Mouse (Mus musculus): Measurements from ENCODE around the gene Tyrobp.
A peak's percentile ranks its signal among the peaks of the same experiment; 100 is the strongest.

Tyrobp gene

DNA sequence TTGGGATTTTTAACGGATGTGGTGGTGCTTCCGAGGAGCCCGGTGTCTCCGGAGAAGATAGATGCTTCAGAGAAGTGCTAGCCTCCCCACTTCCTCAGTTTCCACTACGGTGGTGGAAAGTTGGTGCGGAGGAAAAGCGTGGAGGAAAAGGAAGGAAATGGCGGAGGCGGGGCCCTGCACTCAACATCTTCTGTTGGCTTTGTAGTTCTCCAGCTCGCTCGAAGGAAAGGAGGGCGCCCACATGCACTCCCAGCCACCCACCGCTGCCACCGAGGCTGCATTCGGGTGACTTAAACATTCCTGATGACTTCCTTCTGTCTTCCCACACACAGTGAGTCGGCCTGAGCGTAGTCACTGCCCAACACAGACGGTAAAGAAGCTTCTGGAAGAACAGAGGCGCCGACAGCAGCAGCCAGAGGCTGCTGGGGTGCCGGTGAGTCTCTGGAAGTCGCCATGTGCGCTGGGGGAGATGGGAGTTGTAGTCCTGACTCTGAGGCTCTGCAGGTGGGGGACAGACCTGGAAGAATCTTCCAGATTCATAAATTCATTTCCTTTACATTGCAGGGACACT is 9.6 kb downstream of the Tyrobp start:
- DNase-seq (ENCODE audit: low spot score): no peak

DNA sequence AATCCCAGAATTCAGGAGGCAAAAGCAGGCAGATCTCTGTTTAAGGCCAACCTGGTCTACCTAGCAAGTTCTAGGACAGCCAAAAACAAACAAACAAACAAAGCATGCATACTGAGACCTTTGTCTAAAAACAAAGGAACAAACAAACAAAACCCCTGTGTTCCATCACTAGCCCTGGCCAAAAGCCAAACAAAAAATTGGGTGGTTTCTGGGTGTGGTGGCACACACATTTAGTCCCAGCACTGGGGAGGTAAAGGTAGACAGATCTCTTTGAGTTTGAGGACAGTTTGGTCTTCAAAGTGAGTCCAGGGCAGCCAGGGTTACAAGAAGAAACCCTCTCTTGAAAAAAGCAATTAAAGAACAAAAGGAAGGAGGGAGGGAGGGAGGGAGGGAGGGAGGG is 15.8 kb downstream of the Tyrobp start:
- DNase-seq (ENCODE audit: low spot score): no peak

DNA sequence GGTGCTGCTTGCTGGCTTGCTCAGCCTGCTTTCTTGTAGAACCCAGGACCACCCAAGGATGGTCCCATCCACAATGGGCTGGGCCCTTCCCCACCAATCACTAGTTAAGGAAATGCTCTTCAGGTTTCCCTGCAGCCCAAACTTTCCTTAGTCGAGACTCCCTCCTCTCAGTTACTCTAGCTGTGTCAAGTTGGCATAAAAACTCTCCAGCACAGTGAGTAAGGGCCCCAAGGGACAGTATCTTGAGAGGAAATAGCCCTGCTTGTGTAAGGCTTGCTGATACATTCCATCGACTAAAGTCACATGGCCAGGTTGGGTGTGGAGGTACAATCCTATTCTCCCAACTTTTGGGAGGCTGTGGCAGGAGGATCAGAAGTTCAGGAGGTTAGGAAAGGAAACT is 16.6 kb downstream of the Tyrobp start:
- DNase-seq (ENCODE audit: low spot score): no peak

- DNase-seq (ENCODE audit: low spot score): peak; percentile 66
These were observed 18.2 kb downstream of the Tyrobp start for GRCm38 (mm10) chr7:30431793-30432192.

DNA sequence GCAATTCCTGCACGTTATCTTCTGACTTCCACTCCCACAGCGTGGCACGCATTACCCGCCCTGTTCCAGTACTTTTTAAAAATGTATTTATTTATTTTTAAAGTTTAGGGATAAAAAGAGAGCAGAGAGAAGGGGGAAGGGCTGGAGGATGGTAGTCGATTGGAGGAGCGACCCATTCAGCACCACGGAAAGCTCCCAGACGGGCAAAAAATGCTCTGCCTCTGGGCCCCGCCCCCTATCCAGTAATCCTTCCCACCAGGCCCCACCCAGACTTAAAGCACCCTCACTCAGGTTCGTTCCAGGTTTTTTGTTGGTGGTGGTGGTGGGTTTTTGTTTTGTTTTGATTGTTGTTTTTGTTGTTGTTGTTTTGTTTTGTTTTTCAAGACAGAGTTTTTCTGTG is 20.7 kb downstream of the Tyrobp start:
- peak; percentile 61 for DNase-seq (ENCODE audit: low spot score)

- DNase-seq (ENCODE audit: low spot score): no peak
These were observed 21.1 kb downstream of the Tyrobp start for GRCm38 (mm10) chr7:30434701-30435100.

- no peak for DNase-seq (ENCODE audit: low spot score)
These were observed 21.6 kb downstream of the Tyrobp start for GRCm38 (mm10) chr7:30435156-30435555.

- no peak for DNase-seq (ENCODE audit: low spot score)
These were observed 23.3 kb downstream of the Tyrobp start for GRCm38 (mm10) chr7:30436879-30437278.

- no peak for DNase-seq (ENCODE audit: low spot score)
These were observed 26.2 kb downstream of the Tyrobp start for GRCm38 (mm10) chr7:30439734-30440133.

DNA sequence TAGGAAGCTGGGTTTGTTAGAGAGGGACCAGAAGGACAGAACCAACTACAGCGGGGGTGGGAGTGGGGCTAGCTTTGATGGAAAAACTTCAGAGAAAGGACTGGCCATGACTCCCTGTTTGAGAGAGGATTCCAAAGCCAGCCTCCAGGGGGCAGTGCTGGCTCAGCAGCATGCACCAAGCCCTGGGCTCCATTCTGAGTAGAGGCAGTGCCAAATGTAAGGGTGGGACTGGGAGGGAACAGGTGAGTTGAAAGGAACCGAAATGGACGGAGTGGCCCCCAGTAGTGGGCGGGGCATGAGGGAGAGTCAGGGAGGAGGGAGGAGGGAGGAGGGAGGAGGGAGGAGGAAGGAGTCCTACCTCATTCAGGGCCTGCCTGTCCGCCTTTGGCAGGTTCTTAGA is 27.1 kb downstream of the Tyrobp start:
- DNase-seq (ENCODE audit: low spot score): peak; percentile 41

GRCm38 (mm10) chr7:30443696-30444095 is 30.1 kb downstream of the Tyrobp start:
- DNase-seq (ENCODE audit: low spot score): no peak

- no peak for DNase-seq (ENCODE audit: low spot score)
These were observed 30.8 kb downstream of the Tyrobp start for GRCm38 (mm10) chr7:30444154-30444970.

DNA sequence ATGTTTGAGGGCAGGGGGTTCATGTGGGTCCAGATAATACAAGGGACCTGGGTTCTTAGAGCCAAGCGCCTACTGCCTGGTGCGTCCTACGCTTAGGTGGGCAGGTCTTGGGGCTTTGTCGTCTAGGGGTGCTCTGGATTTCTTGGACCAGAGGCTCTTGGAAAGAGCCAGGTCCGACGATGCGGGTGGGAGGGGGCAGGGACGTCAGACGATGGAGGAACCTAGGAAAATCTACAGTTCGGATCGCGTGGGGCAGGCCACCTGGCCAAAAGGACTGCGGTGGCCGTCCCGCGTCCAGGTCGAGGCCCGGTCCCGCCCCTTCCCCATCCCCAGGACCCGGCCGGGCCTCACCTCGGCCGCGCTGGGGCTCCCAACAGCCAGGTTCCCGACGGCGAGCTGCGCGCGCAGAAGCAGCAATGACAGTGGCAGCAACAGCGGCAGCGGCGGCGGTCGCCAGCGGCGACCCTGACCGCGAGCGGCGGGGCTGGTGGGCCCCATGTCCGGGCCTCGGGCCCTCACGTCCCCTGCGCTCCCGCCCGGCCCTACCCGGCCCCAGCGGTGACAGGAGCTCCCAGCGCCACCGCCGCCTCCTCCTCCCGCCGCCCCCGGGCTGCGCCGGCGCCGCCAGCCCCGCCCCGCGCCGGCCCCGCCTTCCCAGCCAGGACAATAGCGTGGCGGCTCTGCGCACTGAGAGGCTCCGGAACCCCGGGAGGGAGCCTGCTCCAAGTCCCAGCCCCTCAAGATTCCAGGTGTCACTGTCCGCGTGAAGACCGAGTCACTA is 31.6 kb downstream of the Tyrobp start, which contains the start of gene Aplp1:
Gene Aplp1 (minus strand): TSS at position 565 of the 781 bp plus-strand sequence.
- peak; percentile 41 for DNase-seq (ENCODE audit: low spot score)

DNA sequence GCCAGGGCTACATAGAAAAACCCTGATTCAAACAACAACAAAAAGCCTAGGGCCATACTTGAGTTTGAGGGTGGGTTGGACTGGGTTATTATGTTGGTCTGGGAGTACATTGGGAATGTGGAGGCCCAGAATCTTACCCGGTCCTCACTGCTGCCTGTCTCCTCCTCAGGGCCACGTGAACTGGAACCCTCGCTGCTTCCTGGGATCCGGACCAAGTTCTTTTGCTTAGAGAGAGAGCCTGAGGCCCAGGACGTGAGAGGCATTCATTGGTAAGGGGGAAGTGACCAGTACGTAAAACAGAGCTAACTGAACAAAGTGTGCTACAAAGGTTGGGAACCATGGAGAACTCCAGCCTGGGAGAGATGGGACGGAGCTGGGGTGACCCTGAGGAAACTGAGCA is 36.7 kb downstream of the Tyrobp start:
- no peak for DNase-seq (ENCODE audit: low spot score)

GRCm38 (mm10) chr7:30453327-30453726 is 39.8 kb downstream of the Tyrobp start:
- DNase-seq (ENCODE audit: low spot score): no peak

GRCm38 (mm10) chr7:30453766-30454165 is 40.2 kb downstream of the Tyrobp start:
- DNase-seq (ENCODE audit: low spot score): peak; percentile 56

DNA sequence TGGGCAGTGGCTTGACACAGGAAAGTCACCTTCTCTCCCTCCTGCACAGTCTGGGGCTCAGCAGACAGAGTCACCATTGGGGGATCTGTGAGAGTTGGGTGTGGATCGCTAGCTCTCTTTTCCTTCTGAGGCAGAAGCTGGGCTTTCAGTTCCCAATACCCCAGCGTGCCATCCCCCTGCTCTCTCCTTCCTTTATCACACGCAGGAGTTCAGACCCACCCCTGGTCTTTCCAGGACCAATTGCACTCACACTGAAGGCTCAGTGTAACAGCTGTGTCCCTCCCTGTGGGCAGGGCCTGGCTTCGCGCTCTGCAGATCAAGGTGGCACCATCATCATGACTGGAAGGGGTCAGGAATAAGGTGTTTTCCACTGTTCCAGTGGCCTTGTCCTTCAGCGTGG is 40.7 kb downstream of the Tyrobp start:
- DNase-seq (ENCODE audit: low spot score): no peak

GRCm38 (mm10) chr7:30456487-30456886 is 42.9 kb downstream of the Tyrobp start:
- DNase-seq (ENCODE audit: low spot score): no peak

DNA sequence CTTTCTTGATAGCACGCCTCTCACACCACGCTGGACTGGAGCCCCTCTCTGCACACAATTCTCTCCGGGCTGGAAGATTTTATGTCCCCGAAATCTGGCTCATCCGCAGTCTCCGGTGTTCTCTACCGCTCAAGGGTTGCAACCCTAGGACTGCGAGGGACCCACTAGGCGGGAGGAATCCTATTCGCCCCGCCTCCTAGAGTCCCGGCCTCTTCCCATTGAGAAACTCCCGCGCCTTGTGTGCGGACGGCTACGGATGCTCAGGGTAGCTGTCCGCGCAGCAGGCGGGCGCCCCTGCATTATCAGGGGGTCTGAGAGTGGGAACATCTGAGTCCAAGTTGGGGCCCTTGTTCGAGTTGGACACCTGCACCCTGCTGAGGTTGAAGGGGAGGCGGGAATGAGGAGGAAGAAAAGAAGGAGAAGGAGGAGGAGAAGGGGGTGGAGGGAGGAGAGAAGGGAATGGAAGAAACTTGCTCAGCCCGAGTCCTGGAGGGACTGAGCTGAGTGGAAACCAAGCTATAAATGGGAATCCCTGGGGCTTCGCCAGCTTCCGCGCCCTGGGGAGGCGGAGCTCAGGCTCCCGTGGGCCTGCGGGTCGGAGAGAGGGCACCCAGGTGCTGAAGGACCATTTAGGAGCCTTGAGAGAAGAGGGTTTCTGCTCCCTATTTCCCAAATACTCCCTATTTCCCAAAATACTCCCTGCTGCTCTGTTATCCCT is 43.5 kb downstream of the Tyrobp start:
- DNase-seq (ENCODE audit: low spot score): no peak

DNA sequence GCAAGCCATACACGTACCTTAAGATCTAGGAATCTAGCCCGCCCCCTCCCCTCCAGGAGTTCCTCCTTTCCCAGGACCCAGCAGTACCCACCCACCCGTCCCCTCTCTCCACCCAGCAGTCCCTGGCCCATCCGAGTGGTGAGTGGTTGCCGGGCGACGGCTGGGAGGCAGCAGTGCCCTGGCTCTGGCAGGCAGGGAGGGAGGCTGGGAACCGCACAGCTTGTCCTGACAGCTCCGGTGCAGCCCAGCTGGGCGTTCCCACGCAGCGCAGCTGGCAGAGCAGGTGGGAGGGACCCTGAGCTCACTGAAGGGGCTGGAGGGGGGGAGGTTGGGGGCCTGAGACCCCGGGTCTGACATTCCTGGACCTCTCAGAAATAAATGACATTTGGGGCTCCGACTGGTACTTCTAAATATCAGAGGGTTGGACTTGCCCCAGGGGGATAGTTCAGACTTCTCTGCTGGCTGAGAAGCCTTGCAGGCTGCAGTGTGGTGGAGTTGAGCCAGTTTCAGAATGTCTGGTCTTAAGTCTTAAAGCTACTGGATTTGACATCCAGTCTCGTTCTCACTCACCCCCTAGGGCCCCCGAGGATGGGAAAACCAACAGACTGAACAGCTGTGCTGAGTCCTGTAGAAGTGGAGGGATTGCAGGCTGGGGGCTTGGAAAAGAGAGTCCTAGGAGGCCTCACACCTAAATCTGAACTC is 44.2 kb downstream of the Tyrobp start, which contains the start of the genes Kirrel2 and Nphs1:
Gene Kirrel2 (minus strand): TSS at position 62 of the 702 bp plus-strand sequence.
Gene Nphs1 (plus strand): TSS at position 687 of the 702 bp plus-strand sequence.
- no peak for DNase-seq (ENCODE audit: low spot score)

GRCm38 (mm10) chr7:30459484-30459883 is 45.9 kb downstream of the Tyrobp start:
- DNase-seq (ENCODE audit: low spot score): no peak
